ENCODE assay signal across 8 mouse cellular contexts in genomic region chr2:153013724-153014515, GRCm38 (mm10). TPM values are rescaled to one million over a fixed set of nuclear protein-coding genes. Genes with fewer than 3 reads are reported as not detected.
DNase-seq lines count a peak whose midpoint lies in the region; ATAC-seq and TF ChIP-seq lines count a peak whose summit lies in the region.

No protein-coding gene starts in this region.

- intact Hi-C loops in gastrocnemius, adult 2 months (cut with DNase I), result loop anchor here (2.0 to 10.0 kb wide), 3 partner anchors 99 to 339 kb away; partner anchors contain the start of gene Bcl2l1
- intact Hi-C loops in gastrocnemius, postnatal 36 days (cut with DNase I), result no loop called here

- DNase-seq in gastrocnemius, adult 2 months, result no peak
- no peak for DNase-seq in gastrocnemius, postnatal 36 days
- DNase-seq in right cerebral cortex, adult 18-20 months, result peak; percentile 66
- DNase-seq in right cerebral cortex, postnatal 10 days (ENCODE audit: low spot score in 2 of 2), result no peak
- no peak for DNase-seq in thymus, postnatal 4 days
- DNase-seq in cerebellum, adult 9-11 months, result no peak

- peak overlapping the region; percentile 86 for H3K4me3 ChIP-seq in gastrocnemius, adult 2 months
- H3K4me3 ChIP-seq in hindbrain, embryonic 12.5 days, result peak overlapping the region; percentile 85
- peak overlapping the region; percentile 83 for H3K4me3 ChIP-seq in midbrain, embryonic 15.5 days

- no peak overlapping the region for H3K27ac ChIP-seq in gastrocnemius, adult 2 months
- H3K27ac ChIP-seq in hindbrain, embryonic 12.5 days, result no peak overlapping the region
- H3K27ac ChIP-seq in midbrain, embryonic 15.5 days, result no peak overlapping the region

- peaks cover 10% of the 10 kb centered on the region for H3K4me1 ChIP-seq in hindbrain, embryonic 12.5 days
- H3K4me1 ChIP-seq in midbrain, embryonic 15.5 days, result peaks cover 10% of the 10 kb centered on the region

- H3K9me3 ChIP-seq in hindbrain, embryonic 12.5 days (replicated peaks), result no peaks in the 10 kb centered on the region
- no peaks in the 10 kb centered on the region for H3K9me3 ChIP-seq in midbrain, embryonic 15.5 days

- peaks cover 11% of the 10 kb centered on the region; the same call in 1 of the 2 replicates for H3K27me3 ChIP-seq in hindbrain, embryonic 12.5 days
- H3K27me3 ChIP-seq in midbrain, embryonic 15.5 days (replicated peaks), result 0 out of 2 replicates have a peak, but pooled peaks cover 5% of the 10 kb centered on the region

- WGBS in hindbrain, embryonic 12.5 days, result 93% methylated on average over 11 of the region's 11 CpGs
- 94% methylated on average over 11 of the region's 11 CpGs for WGBS in midbrain, embryonic 15.5 days

- H3K36me3 ChIP-seq in hindbrain, embryonic 12.5 days, result peaks cover 45% of the 10 kb centered on the region
- peaks cover 19% of the 10 kb centered on the region; the same call in 1 of the 2 replicates for H3K36me3 ChIP-seq in midbrain, embryonic 15.5 days (replicated peaks)

- H3K9ac ChIP-seq in hindbrain, embryonic 12.5 days, result peak overlapping the region; percentile 91
- no peak overlapping the region for H3K9ac ChIP-seq in midbrain, embryonic 15.5 days

- TF ChIP-seq CTCF in gastrocnemius, adult 2 months (IDR thresholded peaks at IDR 0.05), result no peak

- H3K4me2 ChIP-seq in hindbrain, embryonic 12.5 days (replicated peaks), result peak overlapping the region; percentile 96
- H3K4me2 ChIP-seq in midbrain, embryonic 15.5 days, result peak overlapping the region; percentile 65

- ATAC-seq in hindbrain, embryonic 12.5 days (ENCODE audit: low FRiP score), result no peak
- no peak for ATAC-seq in midbrain, embryonic 15.5 days (replicated peaks)

RNA-seq across cellular contexts. Expression of gene Pdrg1, which starts 1.3 kb away (rescaled TPM):
- 10 to 100 TPM; 73.6 to 91.5 TPM for total RNA-seq in gastrocnemius, adult 2 months (2021)
- 10 to 100 TPM; 69.5 to 74.1 TPM for total RNA-seq in gastrocnemius, postnatal 36 days (2021)
- 127 and 131 TPM in 2 replicates for polyA plus RNA-seq in hindbrain, embryonic 12.5 days (2016; fragmentation: Nextera tagmentation; extraction: Ambion mirVana)
- 234 and 236 TPM in 2 replicates for polyA plus RNA-seq in midbrain, embryonic 15.5 days (2015; fragmentation: Nextera tagmentation; extraction: Ambion mirVana)

RNA-seq across cellular contexts. Expression of gene Xkr7, which starts 17.7 kb away (rescaled TPM):
- not detected for total RNA-seq in gastrocnemius, adult 2 months (2021)
- not detected for total RNA-seq in gastrocnemius, postnatal 36 days (2021)
- polyA plus RNA-seq in hindbrain, embryonic 12.5 days (2016; fragmentation: Nextera tagmentation; extraction: Ambion mirVana), result 1.7 and 2.0 TPM in 2 replicates
- polyA plus RNA-seq in midbrain, embryonic 15.5 days (2015; fragmentation: Nextera tagmentation; extraction: Ambion mirVana), result 1.9 and 2.1 TPM in 2 replicates

RNA-seq across cellular contexts. Expression of gene Ttll9, which starts 51.6 kb away (rescaled TPM):
- not detected for total RNA-seq in gastrocnemius, adult 2 months (2021)
- not detected for total RNA-seq in gastrocnemius, postnatal 36 days (2021)
- 2.4 and 3.9 TPM in 2 replicates for polyA plus RNA-seq in hindbrain, embryonic 12.5 days (2016; fragmentation: Nextera tagmentation; extraction: Ambion mirVana)
- polyA plus RNA-seq in midbrain, embryonic 15.5 days (2015; fragmentation: Nextera tagmentation; extraction: Ambion mirVana), result 8.8 and 8.9 TPM in 2 replicates

RNA-seq across cellular contexts. Expression of gene Ccm2l, which starts 51.8 kb away (rescaled TPM):
- 1 to 10 TPM; 4.5 to 6.9 TPM for total RNA-seq in gastrocnemius, adult 2 months (2021)
- 1 to 10 TPM; 4.3 to 4.5 TPM for total RNA-seq in gastrocnemius, postnatal 36 days (2021)
- polyA plus RNA-seq in hindbrain, embryonic 12.5 days (2016; fragmentation: Nextera tagmentation; extraction: Ambion mirVana), result 2.8 and 3.3 TPM in 2 replicates
- 1.7 and 2.7 TPM in 2 replicates for polyA plus RNA-seq in midbrain, embryonic 15.5 days (2015; fragmentation: Nextera tagmentation; extraction: Ambion mirVana)
